Mouse (Mus musculus): ENCODE measurements at regions not wholly inside any gene's neighbourhood (a gene's known extent, or its start where the extent isn't known, plus 50 kb on each side); places are given as distances from the start of the nearest gene placed in this dataset.
A peak's percentile ranks its signal among the peaks of the same experiment; 100 is the strongest.

- no peaks in the 10 kb centered on the region for H3K9me3 ChIP-seq (ENCODE audit: control insufficient read depth, low read length)
- H3K27ac ChIP-seq (replicated peaks; ENCODE audit: low read depth, low read length), result no peak overlapping the region
- ATAC-seq (ENCODE audit: low FRiP score, low TSS enrichment) (no peak), DNase-seq (no peak)
- H3K4me3 ChIP-seq (replicated peaks; ENCODE audit: low read depth, low read length), result no peak overlapping the region
- peaks cover 32% of the 10 kb centered on the region for H3K4me1 ChIP-seq (ENCODE audit: control insufficient read depth, insufficient read depth, low read length)
- no peak overlapping the region for H3K4me2 ChIP-seq (ENCODE audit: low read length)
- no peak overlapping the region for H3K9ac ChIP-seq (replicated peaks; ENCODE audit: low read length)
- WGBS, result 69% methylated on average over 5 of the region's 5 CpGs
- no peaks in the 10 kb centered on the region for H3K27me3 ChIP-seq (ENCODE audit: control insufficient read depth, insufficient read depth, low read length)
- no peaks in the 10 kb centered on the region for H3K36me3 ChIP-seq (ENCODE audit: control insufficient read depth, insufficient read depth, low read length)
Measured at GRCm38 (mm10) chr3:101194725-101195124, 84.6 kb upstream of the Ptgfrn start.

DNA sequence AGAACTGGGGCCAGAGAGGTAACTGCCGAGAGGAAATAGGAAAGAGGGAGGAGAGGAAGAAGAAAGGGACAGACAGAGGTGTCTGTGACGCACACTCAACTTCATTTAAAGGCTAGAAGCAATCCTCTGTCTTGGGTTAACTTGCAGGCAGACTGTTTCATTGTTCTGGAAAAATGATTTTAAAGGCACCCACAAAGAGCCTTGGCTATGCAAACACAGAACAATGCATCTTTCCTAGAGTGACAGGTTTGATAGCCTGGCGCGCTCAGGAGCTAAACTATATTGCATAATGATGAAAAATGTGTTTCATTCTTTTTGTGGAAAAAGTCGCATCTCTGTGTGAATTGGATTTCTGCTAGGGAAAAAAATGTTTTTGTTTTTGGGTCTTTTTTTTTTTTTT, 84.2 kb upstream of the Ptgfrn start:
- H3K27me3 ChIP-seq (ENCODE audit: control insufficient read depth, insufficient read depth, low read length), result no peaks in the 10 kb centered on the region
- no peak overlapping the region for H3K4me2 ChIP-seq (ENCODE audit: low read length)
- no peaks in the 10 kb centered on the region for H3K9me3 ChIP-seq (ENCODE audit: control insufficient read depth, low read length)
- H3K4me1 ChIP-seq (ENCODE audit: control insufficient read depth, insufficient read depth, low read length), result peaks cover 32% of the 10 kb centered on the region
- 25% methylated on average over 5 of the region's 5 CpGs for WGBS
- ATAC-seq (ENCODE audit: low FRiP score, low TSS enrichment) (no peak), DNase-seq (peak; percentile 49)
- H3K9ac ChIP-seq (replicated peaks; ENCODE audit: low read length), result 0 out of 2 replicates have a peak overlapping the region, but pooled peaks have one; percentile 7
- H3K4me3 ChIP-seq (replicated peaks; ENCODE audit: low read depth, low read length), result no peak overlapping the region
- H3K36me3 ChIP-seq (ENCODE audit: control insufficient read depth, insufficient read depth, low read length), result no peaks in the 10 kb centered on the region
- peak overlapping the region; percentile 46 for H3K27ac ChIP-seq (replicated peaks; ENCODE audit: low read depth, low read length)

DNA sequence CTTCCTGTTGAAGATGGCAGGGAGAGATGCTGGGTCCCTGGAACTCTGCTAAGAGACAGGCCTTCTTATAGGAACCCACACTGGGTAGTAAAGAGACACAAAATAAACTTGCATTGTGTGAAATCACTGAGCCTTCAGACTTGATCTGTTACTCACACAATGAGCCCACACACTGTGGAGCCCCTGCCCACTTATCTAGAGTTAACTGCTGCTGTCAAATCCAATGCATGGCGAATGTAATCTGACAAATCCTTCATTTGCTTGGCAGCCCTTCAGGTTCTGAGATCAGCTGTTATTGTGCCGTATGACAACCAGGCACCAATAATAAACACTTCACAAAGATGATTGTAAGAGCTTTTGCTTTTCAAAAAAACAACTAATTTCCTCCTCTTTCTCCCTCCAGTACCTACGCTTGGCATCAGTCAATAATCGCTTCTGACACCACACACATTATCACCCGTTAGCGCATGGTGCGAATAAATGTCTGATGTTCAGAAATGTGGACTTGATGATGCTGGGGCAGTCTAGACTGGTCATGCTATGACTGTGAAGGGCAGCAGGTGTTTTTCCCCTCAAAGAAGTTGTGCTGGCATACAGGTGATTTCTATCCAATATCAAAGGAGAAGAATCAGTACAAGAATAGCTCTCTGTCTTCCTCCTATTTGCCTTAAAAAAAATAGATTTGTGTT, 81.4 kb upstream of the Ptgfrn start:
- Histone ChIP-seq H3K4me2 (ENCODE audit: low read length) (no peak overlapping the region), H3K4me3 (replicated peaks; ENCODE audit: low read depth, low read length) (no peak overlapping the region), H3K36me3 (ENCODE audit: control insufficient read depth, insufficient read depth, low read length) (no peaks in the 10 kb centered on the region), H3K9me3 (ENCODE audit: control insufficient read depth, low read length) (peaks cover 6% of the 10 kb centered on the region; the same call in 1 of the 2 replicates), H3K27ac (replicated peaks; ENCODE audit: low read depth, low read length) (0 out of 2 replicates have a peak overlapping the region, but pooled peaks have one; percentile 45), H3K9ac (replicated peaks; ENCODE audit: low read length) (no peak overlapping the region; the same call in 1 of the 2 replicates), H3K4me1 (ENCODE audit: control insufficient read depth, insufficient read depth, low read length) (peaks cover 32% of the 10 kb centered on the region), H3K27me3 (ENCODE audit: control insufficient read depth, insufficient read depth, low read length) (no peaks in the 10 kb centered on the region)
- DNase-seq, result peak; percentile 75
- WGBS, result 16% methylated on average over 7 of the region's 7 CpGs
- peak; percentile 76 for ATAC-seq (ENCODE audit: low FRiP score, low TSS enrichment)

DNA sequence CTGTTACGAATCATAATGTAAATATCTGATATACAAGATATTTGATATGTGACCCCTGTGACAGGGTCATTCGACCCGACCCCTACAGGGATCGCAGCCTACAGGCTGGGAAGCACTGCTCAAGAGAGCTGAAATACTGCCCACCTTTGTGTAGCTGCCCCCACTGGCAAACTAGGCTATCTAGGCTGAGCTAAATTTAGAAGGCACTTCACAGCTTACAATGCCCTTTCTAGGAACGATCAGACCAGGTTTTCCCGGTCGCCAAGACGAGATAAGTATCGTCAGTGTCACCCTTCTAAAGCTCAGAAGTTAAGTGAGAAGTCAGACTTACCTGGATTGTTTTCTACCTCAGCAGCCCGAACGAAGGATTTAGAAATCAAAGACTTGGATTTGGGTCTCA, 71.9 kb upstream of the Ptgfrn start:
- ATAC-seq (ENCODE audit: low FRiP score, low TSS enrichment) (no peak), DNase-seq (no peak)
- no peak overlapping the region for H3K4me3 ChIP-seq (replicated peaks; ENCODE audit: low read depth, low read length)
- H3K27me3 ChIP-seq (ENCODE audit: control insufficient read depth, insufficient read depth, low read length), result no peaks in the 10 kb centered on the region
- peaks cover 21% of the 10 kb centered on the region for H3K9me3 ChIP-seq (ENCODE audit: control insufficient read depth, low read length)
- H3K4me2 ChIP-seq (ENCODE audit: low read length), result no peak overlapping the region
- H3K9ac ChIP-seq (replicated peaks; ENCODE audit: low read length), result no peak overlapping the region
- WGBS, result 92% methylated on average over 11 of the region's 11 CpGs
- H3K36me3 ChIP-seq (ENCODE audit: control insufficient read depth, insufficient read depth, low read length), result no peaks in the 10 kb centered on the region
- H3K27ac ChIP-seq (replicated peaks; ENCODE audit: low read depth, low read length), result no peak overlapping the region
- no peaks in the 10 kb centered on the region for H3K4me1 ChIP-seq (ENCODE audit: control insufficient read depth, insufficient read depth, low read length)

DNA sequence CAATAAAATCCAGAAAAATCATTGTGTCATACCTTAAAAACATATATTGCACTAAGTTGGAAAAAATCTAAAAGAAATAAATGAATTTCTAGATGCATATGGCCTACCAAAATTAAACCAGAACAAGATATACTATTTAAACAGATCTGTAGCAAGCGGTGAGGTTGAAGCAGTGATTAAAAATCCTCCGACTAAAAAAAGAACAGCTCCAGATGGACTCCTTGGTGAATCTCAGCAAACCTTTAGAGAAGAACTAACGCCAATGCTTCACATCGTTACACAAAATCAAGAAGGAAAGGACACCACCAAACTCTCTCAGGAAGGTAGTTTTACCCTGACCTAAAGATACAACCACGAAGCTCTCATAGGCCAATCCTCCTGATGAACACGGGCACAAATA, 63.9 kb upstream of the Ptgfrn start:
- H3K4me1 ChIP-seq (ENCODE audit: control insufficient read depth, insufficient read depth, low read length), result no peaks in the 10 kb centered on the region

DNA sequence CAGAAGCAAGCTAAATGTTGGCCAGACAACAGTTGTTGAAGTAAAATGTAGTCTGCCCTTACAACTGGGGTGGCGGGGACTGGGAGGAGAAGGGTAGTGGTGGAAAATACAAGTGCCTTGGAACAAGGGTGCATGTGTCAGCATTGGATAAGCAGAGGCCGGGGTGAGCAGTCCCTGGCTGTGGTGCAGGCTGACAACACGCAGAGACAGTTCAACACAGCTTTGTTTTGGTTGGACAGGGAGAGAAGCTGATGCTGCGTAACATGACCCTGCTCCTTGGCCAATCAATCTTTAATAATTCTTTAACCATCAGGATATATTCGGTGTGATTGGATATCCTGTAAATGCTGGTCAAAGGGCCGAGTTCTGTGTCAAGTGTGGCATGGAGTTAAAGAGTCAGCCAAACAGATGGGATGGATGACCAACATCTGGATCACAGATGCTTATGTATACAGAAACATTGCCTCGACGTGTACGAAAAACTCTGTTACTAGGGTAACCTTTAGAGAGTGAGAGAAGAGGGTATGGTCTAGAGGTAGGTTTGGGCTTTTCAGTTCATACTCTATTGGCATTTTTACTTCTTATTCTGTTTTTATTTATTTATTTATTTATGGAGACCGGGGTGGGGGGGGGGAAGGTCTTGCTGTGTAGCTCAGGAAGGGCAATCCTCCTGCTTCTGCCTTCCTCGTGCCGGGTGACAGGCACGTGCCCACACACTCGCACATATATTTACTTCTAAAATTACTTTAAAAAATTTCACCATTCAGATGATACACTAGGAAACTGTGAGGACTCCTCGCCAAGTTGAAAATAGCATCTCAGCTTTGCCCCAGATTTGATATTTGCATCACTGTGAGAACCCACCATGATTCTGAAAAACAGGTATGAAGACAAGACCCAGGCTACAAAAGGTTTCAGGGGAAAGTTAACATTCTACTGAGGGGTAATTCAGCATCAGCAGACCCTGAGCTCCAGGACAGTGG, 60.2 kb upstream of the Ptgfrn start:
- Histone ChIP-seq H3K36me3 (ENCODE audit: control insufficient read depth, insufficient read depth, low read length) (no peaks in the 10 kb centered on the region), H3K4me1 (ENCODE audit: control insufficient read depth, insufficient read depth, low read length) (no peaks in the 10 kb centered on the region), H3K27me3 (ENCODE audit: control insufficient read depth, insufficient read depth, low read length) (no peaks in the 10 kb centered on the region), H3K9me3 (ENCODE audit: control insufficient read depth, low read length) (no peaks in the 10 kb centered on the region), H3K9ac (replicated peaks; ENCODE audit: low read length) (no peak overlapping the region), H3K4me2 (ENCODE audit: low read length) (no peak overlapping the region), H3K4me3 (replicated peaks; ENCODE audit: low read depth, low read length) (no peak overlapping the region), H3K27ac (replicated peaks; ENCODE audit: low read depth, low read length) (no peak overlapping the region)
- no peak for ATAC-seq (ENCODE audit: low FRiP score, low TSS enrichment)
- WGBS, result 87% methylated on average over 15 of the region's 15 CpGs
- no peak for DNase-seq

More for the DNA sequence above, 63.9 kb upstream of the Ptgfrn start:
- 92% methylated on average over 6 of the region's 6 CpGs for WGBS
- Histone ChIP-seq H3K9ac (replicated peaks; ENCODE audit: low read length) (no peak overlapping the region), H3K27ac (replicated peaks; ENCODE audit: low read depth, low read length) (no peak overlapping the region), H3K27me3 (ENCODE audit: control insufficient read depth, insufficient read depth, low read length) (no peaks in the 10 kb centered on the region), H3K36me3 (ENCODE audit: control insufficient read depth, insufficient read depth, low read length) (no peaks in the 10 kb centered on the region), H3K4me2 (ENCODE audit: low read length) (no peak overlapping the region), H3K4me3 (replicated peaks; ENCODE audit: low read depth, low read length) (no peak overlapping the region), H3K9me3 (ENCODE audit: control insufficient read depth, low read length) (peaks cover 6% of the 10 kb centered on the region; the same call in 1 of the 2 replicates)
- DNase-seq (no peak), ATAC-seq (ENCODE audit: low FRiP score, low TSS enrichment) (no peak)

DNA sequence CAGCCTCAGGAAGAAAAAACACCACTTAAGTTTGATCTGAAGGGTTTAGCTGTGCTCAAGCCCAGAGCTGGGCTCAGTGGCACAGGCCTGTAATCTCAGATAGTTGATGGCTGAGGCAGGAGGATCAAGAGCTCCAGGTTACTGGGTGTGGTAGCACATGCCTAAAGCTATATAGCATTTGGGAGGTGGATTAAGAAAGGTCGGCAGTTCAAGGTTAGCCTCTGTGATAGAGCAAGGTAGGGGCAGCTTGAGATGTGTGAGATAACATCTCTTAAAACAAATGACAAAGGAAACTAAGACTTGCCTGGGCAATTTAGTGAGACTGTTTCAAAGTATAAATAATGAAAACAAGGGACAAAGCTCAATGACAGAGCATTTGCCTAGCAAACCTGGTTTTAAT, 56.9 kb upstream of the Ptgfrn start:
- Histone ChIP-seq H3K4me1 (ENCODE audit: control insufficient read depth, insufficient read depth, low read length) (peaks cover 8% of the 10 kb centered on the region), H3K27me3 (ENCODE audit: control insufficient read depth, insufficient read depth, low read length) (no peaks in the 10 kb centered on the region), H3K9ac (replicated peaks; ENCODE audit: low read length) (no peak overlapping the region), H3K4me3 (replicated peaks; ENCODE audit: low read depth, low read length) (no peak overlapping the region), H3K4me2 (ENCODE audit: low read length) (no peak overlapping the region), H3K27ac (replicated peaks; ENCODE audit: low read depth, low read length) (no peak overlapping the region), H3K36me3 (ENCODE audit: control insufficient read depth, insufficient read depth, low read length) (no peaks in the 10 kb centered on the region), H3K9me3 (ENCODE audit: control insufficient read depth, low read length) (no peaks in the 10 kb centered on the region)
- no peak for DNase-seq
- WGBS, result 90% methylated on average over 1 of the region's 1 CpGs
- ATAC-seq (ENCODE audit: low FRiP score, low TSS enrichment), result no peak

DNA sequence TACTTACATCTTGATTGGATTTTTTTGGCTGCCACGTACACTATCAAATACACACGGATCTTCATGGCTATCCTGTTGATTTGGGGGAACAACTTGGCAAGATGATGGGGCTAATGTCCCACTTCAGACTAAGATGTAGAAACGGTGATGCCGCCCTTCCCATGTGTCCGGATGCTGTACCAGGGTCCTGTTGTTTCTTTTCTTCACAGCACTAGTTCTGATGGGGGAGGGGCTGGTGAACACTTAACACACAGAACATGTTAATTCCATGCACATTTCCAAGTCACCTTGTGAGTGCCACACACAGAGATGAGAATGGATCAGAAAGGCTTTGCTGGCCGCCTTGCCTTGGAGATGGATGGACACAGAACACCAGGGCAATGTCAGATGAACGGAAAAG, 56.5 kb upstream of the Ptgfrn start:
- H3K9ac ChIP-seq (replicated peaks; ENCODE audit: low read length), result no peak overlapping the region
- peaks cover 13% of the 10 kb centered on the region for H3K4me1 ChIP-seq (ENCODE audit: control insufficient read depth, insufficient read depth, low read length)
- WGBS, result 96% methylated on average over 7 of the region's 7 CpGs
- DNase-seq (no peak), ATAC-seq (ENCODE audit: low FRiP score, low TSS enrichment) (no peak)
- H3K9me3 ChIP-seq (ENCODE audit: control insufficient read depth, low read length), result no peaks in the 10 kb centered on the region
- H3K27me3 ChIP-seq (ENCODE audit: control insufficient read depth, insufficient read depth, low read length), result no peaks in the 10 kb centered on the region
- no peak overlapping the region for H3K27ac ChIP-seq (replicated peaks; ENCODE audit: low read depth, low read length)
- no peak overlapping the region for H3K4me2 ChIP-seq (ENCODE audit: low read length)
- H3K4me3 ChIP-seq (replicated peaks; ENCODE audit: low read depth, low read length), result no peak overlapping the region
- H3K36me3 ChIP-seq (ENCODE audit: control insufficient read depth, insufficient read depth, low read length), result no peaks in the 10 kb centered on the region

Data from midbrain, embryonic 14.5 days (tissue).